Mouse (Mus musculus): Measurements from ENCODE around the gene Synrg.

The Synrg gene

GRCm38 (mm10) chr11:84040621-84041020 lies 76.4 kb downstream of the Synrg start:
- DNase-seq (ENCODE audit: low spot score in 2 of 2), result no peak

GRCm38 (mm10) chr11:84042808-84043762 lies 78.9 kb downstream of the Synrg start:
- DNase-seq (ENCODE audit: low spot score in 2 of 2), result no peak

- DNase-seq (ENCODE audit: low spot score in 2 of 2), result no peak
Measured at GRCm38 (mm10) chr11:84044988-84045387, 80.8 kb downstream of the Synrg start.

GRCm38 (mm10) chr11:84047270-84047669 lies 83.0 kb downstream of the Synrg start:
- no peak for DNase-seq (ENCODE audit: low spot score in 2 of 2)

- DNase-seq (ENCODE audit: low spot score in 2 of 2), result no peak
Measured at GRCm38 (mm10) chr11:84048411-84048810, 84.2 kb downstream of the Synrg start.

- no peak for DNase-seq (ENCODE audit: low spot score in 2 of 2)
Measured at GRCm38 (mm10) chr11:84053055-84053454, 88.8 kb downstream of the Synrg start.

- DNase-seq (ENCODE audit: low spot score in 2 of 2), result no peak
Measured at GRCm38 (mm10) chr11:84053524-84054163, 89.4 kb downstream of the Synrg start.

- no peak for DNase-seq (ENCODE audit: low spot score in 2 of 2)
Measured at GRCm38 (mm10) chr11:84057418-84057817, 93.2 kb downstream of the Synrg start.

GRCm38 (mm10) chr11:84059784-84060183 lies 95.6 kb downstream of the Synrg start:
- no peak for DNase-seq (ENCODE audit: low spot score in 2 of 2)

GRCm38 (mm10) chr11:84060635-84061034 lies 96.4 kb downstream of the Synrg start:
- DNase-seq (ENCODE audit: low spot score in 2 of 2), result no peak

- no peak for DNase-seq (ENCODE audit: low spot score in 2 of 2)
Measured at GRCm38 (mm10) chr11:84061881-84062280, 97.7 kb downstream of the Synrg start.

- no peak for DNase-seq (ENCODE audit: low spot score in 2 of 2)
Measured at GRCm38 (mm10) chr11:84062805-84063204, 98.6 kb downstream of the Synrg start.

GRCm38 (mm10) chr11:84063631-84064209 lies 99.5 kb downstream of the Synrg start:
- DNase-seq (ENCODE audit: low spot score in 2 of 2), result no peak

- DNase-seq (ENCODE audit: low spot score in 2 of 2), result no peak
Measured at GRCm38 (mm10) chr11:84066071-84066481, 101.8 kb downstream of the Synrg start.

- DNase-seq (ENCODE audit: low spot score in 2 of 2), result no peak
Measured at GRCm38 (mm10) chr11:84066927-84067645, 102.9 kb downstream of the Synrg start.

GRCm38 (mm10) chr11:84067720-84068190 lies 103.5 kb downstream of the Synrg start:
- no peak for DNase-seq (ENCODE audit: low spot score in 2 of 2)

GRCm38 (mm10) chr11:84068191-84069033 lies 104.2 kb downstream of the Synrg start:
- DNase-seq (ENCODE audit: low spot score in 2 of 2), result peak; percentile 26 to 32

- no peak for DNase-seq (ENCODE audit: low spot score in 2 of 2)
Measured at GRCm38 (mm10) chr11:84069034-84069370, 104.8 kb downstream of the Synrg start, which contains the start of gene Dusp14. TSS of gene Dusp14 (minus strand) at chr11:84069261.

- DNase-seq (ENCODE audit: low spot score in 2 of 2), result no peak
Measured at GRCm38 (mm10) chr11:84072904-84073651, 108.8 kb downstream of the Synrg start.

Data from spleen, postnatal 36 days (tissue).